Mouse (Mus musculus) hindbrain, embryonic 16.5 days (tissue): ENCODE data around the gene Fyb. TPM values are rescaled to one million over a fixed set of nuclear protein-coding genes. Genes with fewer than 3 reads are reported as not detected.

Experiments
- ATAC-seq: fragments of 200-750 bp; cut with Nextera tagmentation; 2 replicates; pipeline ENCODE4 v1.8.0; 2017; ENCODE audit warnings: moderate TSS enrichment, moderate library complexity
- H3K27ac ChIP-seq: fragments of 300-500 bp; sonication (generic); 2 replicates; pipeline ENCODE4 v1.5.1; 2014; ENCODE audit warnings: low read depth, mild to moderate bottlenecking, control low read depth, low read length, moderate library complexity
- H3K27me3 ChIP-seq: fragments of 300-500 bp; sonication (generic); replicated peaks from 2 replicates; pipeline ENCODE4 v1.6.1; 2014; ENCODE audit warnings: low read length; ENCODE audit not compliant: control insufficient read depth, insufficient read depth
- H3K36me3 ChIP-seq: fragments of 300-500 bp; sonication (generic); 2 replicates; pipeline ENCODE4 v1.6.1; 2014; ENCODE audit warnings: mild to moderate bottlenecking, low read length, moderate library complexity, mixed read lengths; ENCODE audit not compliant: control insufficient read depth, insufficient read depth
- H3K4me1 ChIP-seq: fragments of 300-500 bp; sonication (generic); 2 replicates; pipeline ENCODE4 v1.6.1; 2014; ENCODE audit warnings: low read depth, low read length; ENCODE audit not compliant: control insufficient read depth, insufficient read depth
- H3K4me2 ChIP-seq: fragments of 300-500 bp; sonication (generic); 2 replicates; pipeline ENCODE4 v1.6.1; 2014; ENCODE audit warnings: mild to moderate bottlenecking, low read length, control low read depth, moderate library complexity
- H3K4me3 ChIP-seq: fragments of 300-500 bp; sonication (generic); 2 replicates; pipeline ENCODE4 v1.5.1; 2014; ENCODE audit warnings: mild to moderate bottlenecking, low read length, control low read depth, moderate library complexity
- H3K9ac ChIP-seq: fragments of 300-500 bp; sonication (generic); 2 replicates; pipeline ENCODE4 v1.6.1; 2014; ENCODE audit warnings: low read depth, mild to moderate bottlenecking, control low read depth, low read length, moderate library complexity
- H3K9me3 ChIP-seq: fragments of 300-500 bp; sonication (generic); 2 replicates; pipeline ENCODE4 v1.6.1; 2014; ENCODE audit warnings: mild to moderate bottlenecking, low read length, moderate library complexity; ENCODE audit not compliant: control insufficient read depth
- WGBS: fragments of 180-500 bp; shearing (Covaris S2); extraction: QIAGEN DNeasy Blood & Tissue Kit; methylation state at CpG from one replicate; pipeline ENCODE4 v1.1.7; 2014; 5-methylcytosine and 5-hydroxymethylcytosine counted together
- polyA plus RNA-seq: library from polyadenylated mRNA; unstranded; fragments of >200 nt; fragmentation: Nextera tagmentation; extraction: Ambion mirVana; gene quantifications from 2 replicates; pipeline ENCODE4 v1.2.1, GENCODE M21; 2015

The Fyb gene
- polyA plus RNA-seq, 1 experiment from 2014 or later, result 3.4 TPM

DNA sequence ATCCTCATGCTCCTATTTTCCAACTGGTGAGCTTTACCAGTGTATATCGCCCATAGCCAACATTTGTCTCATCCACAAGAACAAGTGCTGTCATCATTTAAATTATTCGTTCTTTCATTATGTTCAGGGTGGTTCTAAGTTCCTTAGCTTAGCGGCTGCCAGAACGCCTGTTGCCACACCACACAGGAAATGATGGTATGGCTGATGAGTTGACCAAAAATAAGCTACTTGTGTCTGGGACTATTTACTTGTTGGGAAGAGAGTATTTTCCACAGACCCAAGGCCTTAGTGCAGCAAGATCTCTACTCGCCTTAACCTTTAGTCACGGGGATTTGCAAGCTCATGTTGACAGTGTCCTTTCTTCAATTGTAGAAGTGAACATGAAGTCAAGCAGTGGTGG is 34.3 kb downstream of the Fyb start:
- no peak for ATAC-seq
- Histone ChIP-seq H3K9me3 (no peaks in the 10 kb centered on the region), H3K4me3 (no peak overlapping the region), H3K27me3 (no peaks in the 10 kb centered on the region), H3K27ac (no peak overlapping the region), H3K36me3 (no peaks in the 10 kb centered on the region), H3K4me1 (no peaks in the 10 kb centered on the region), H3K4me2 (no peak overlapping the region), H3K9ac (no peak overlapping the region)
- WGBS, result 92% methylated on average over 6 of the region's 6 CpGs

- WGBS, result 90% methylated on average over 4 of the region's 4 CpGs
- no peak overlapping the region for H3K27ac ChIP-seq
- ATAC-seq, result no peak
- H3K27me3 ChIP-seq, result no peaks in the 10 kb centered on the region
- no peaks in the 10 kb centered on the region for H3K36me3 ChIP-seq
- no peaks in the 10 kb centered on the region for H3K4me1 ChIP-seq
- no peaks in the 10 kb centered on the region for H3K9me3 ChIP-seq
- H3K9ac ChIP-seq, result no peak overlapping the region
- H3K4me3 ChIP-seq, result no peak overlapping the region
- H3K4me2 ChIP-seq, result no peak overlapping the region
Measured at GRCm38 (mm10) chr15:6557552-6557951, 34.9 kb downstream of the Fyb start.

DNA sequence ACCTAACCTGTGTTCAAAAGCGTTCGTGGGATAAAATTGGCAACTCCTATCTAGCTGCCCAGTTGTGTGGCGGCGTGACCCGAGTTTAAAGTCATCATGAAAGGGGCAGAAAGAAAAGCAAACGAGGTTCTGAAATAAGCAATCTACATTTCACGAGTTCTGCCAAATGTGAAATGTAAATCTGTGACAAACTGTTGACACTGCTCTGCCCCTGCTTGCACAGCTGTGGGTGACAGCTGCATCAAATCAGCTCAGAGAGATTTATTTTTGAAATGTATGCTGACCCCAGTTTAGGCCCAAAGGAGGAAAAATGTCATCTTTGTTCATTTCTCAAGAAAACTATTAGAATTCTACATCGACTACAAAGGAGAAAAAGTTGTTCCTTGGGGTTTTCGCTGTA is 36.5 kb downstream of the Fyb start:
- H3K9ac ChIP-seq, result no peak overlapping the region
- H3K27ac ChIP-seq, result no peak overlapping the region
- no peak overlapping the region for H3K4me3 ChIP-seq
- WGBS, result 83% methylated on average over 9 of the region's 9 CpGs
- H3K36me3 ChIP-seq, result no peaks in the 10 kb centered on the region
- no peaks in the 10 kb centered on the region for H3K9me3 ChIP-seq
- H3K4me2 ChIP-seq, result no peak overlapping the region
- H3K4me1 ChIP-seq, result no peaks in the 10 kb centered on the region
- H3K27me3 ChIP-seq, result no peaks in the 10 kb centered on the region
- no peak for ATAC-seq

DNA sequence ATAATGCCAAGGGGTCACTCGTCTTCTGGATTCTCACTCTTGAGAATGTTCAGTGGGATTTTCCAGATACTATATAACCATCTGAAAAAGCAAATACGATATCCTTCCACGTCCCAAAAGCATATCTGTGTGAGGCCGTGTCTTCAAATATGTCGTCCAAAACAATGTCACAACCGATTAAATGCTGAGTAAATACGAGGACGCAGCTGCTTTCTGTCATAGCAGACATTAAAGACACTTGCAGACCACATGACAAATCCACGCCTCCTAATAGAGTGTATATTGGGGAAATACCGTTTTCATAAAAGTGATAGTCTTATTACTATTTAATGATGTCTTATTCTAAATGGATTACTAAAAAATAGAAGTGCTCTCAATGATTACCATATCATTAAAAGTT is 38.0 kb downstream of the Fyb start:
- Histone ChIP-seq H3K4me2 (no peak overlapping the region), H3K27ac (no peak overlapping the region), H3K4me3 (no peak overlapping the region), H3K4me1 (no peaks in the 10 kb centered on the region), H3K9me3 (no peaks in the 10 kb centered on the region), H3K27me3 (no peaks in the 10 kb centered on the region), H3K36me3 (no peaks in the 10 kb centered on the region), H3K9ac (no peak overlapping the region)
- 86% methylated on average over 10 of the region's 10 CpGs for WGBS
- ATAC-seq, result no peak

DNA sequence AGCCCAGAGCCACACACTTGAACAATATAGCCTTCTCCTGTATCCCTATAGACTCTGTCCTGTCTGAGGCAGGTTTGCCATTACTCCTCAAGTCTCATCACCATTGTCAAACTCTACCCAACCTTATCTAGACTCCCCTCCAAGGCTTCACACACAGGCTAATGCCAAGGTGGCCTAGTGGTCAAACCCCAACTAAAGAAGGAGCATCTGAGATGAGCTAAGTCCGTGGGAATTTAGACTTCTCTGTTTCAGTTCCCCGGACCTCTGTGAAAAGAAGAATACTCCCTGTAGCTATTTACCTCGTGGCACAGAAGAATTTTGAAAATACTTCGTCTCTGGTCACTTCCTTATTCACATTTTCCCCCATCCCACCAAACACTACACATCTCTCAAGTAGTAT is 39.5 kb downstream of the Fyb start:
- H3K9ac ChIP-seq, result no peak overlapping the region
- H3K4me3 ChIP-seq, result no peak overlapping the region
- H3K36me3 ChIP-seq, result no peaks in the 10 kb centered on the region
- no peaks in the 10 kb centered on the region for H3K27me3 ChIP-seq
- H3K4me1 ChIP-seq, result no peaks in the 10 kb centered on the region
- no peak for ATAC-seq
- H3K4me2 ChIP-seq, result no peak overlapping the region
- 87% methylated on average over 4 of the region's 4 CpGs for WGBS
- no peaks in the 10 kb centered on the region for H3K9me3 ChIP-seq
- H3K27ac ChIP-seq, result no peak overlapping the region

- Histone ChIP-seq H3K36me3 (no peaks in the 10 kb centered on the region), H3K4me3 (no peak overlapping the region), H3K27me3 (no peaks in the 10 kb centered on the region), H3K9me3 (no peaks in the 10 kb centered on the region), H3K4me1 (no peaks in the 10 kb centered on the region), H3K9ac (no peak overlapping the region), H3K27ac (no peak overlapping the region), H3K4me2 (no peak overlapping the region)
- no peak for ATAC-seq
- 93% methylated on average over 2 of the region's 2 CpGs for WGBS
Measured at GRCm38 (mm10) chr15:6562629-6563028, 40.0 kb downstream of the Fyb start.

- H3K9ac ChIP-seq, result no peak overlapping the region
- H3K4me1 ChIP-seq, result no peaks in the 10 kb centered on the region
- 24% methylated on average over 11 of the region's 11 CpGs for WGBS
- H3K36me3 ChIP-seq, result no peaks in the 10 kb centered on the region
- H3K27me3 ChIP-seq, result no peaks in the 10 kb centered on the region
- peak overlapping the region; percentile 45 for H3K4me2 ChIP-seq
- 0 out of 2 replicates have a peak overlapping the region, but pooled peaks have one; percentile 8 for H3K27ac ChIP-seq
- H3K4me3 ChIP-seq, result peak overlapping the region; percentile 22; the same call in 1 of the 2 replicates
- ATAC-seq, result peak; percentile 76
- no peaks in the 10 kb centered on the region for H3K9me3 ChIP-seq
Measured at GRCm38 (mm10) chr15:6564977-6565421, 42.3 kb downstream of the Fyb start.

GRCm38 (mm10) chr15:6565873-6566272 is 43.2 kb downstream of the Fyb start:
- no peaks in the 10 kb centered on the region for H3K36me3 ChIP-seq
- no peak overlapping the region for H3K27ac ChIP-seq
- no peak overlapping the region for H3K9ac ChIP-seq
- no peak overlapping the region for H3K4me2 ChIP-seq
- WGBS, result 94% methylated on average over 4 of the region's 4 CpGs
- no peaks in the 10 kb centered on the region for H3K27me3 ChIP-seq
- H3K4me1 ChIP-seq, result no peaks in the 10 kb centered on the region
- no peaks in the 10 kb centered on the region for H3K9me3 ChIP-seq
- ATAC-seq, result no peak
- H3K4me3 ChIP-seq, result no peak overlapping the region

- no peak overlapping the region for H3K27ac ChIP-seq
- ATAC-seq, result no peak
- WGBS, result 87% methylated on average over 5 of the region's 5 CpGs
- no peaks in the 10 kb centered on the region for H3K4me1 ChIP-seq
- no peak overlapping the region for H3K9ac ChIP-seq
- no peaks in the 10 kb centered on the region for H3K9me3 ChIP-seq
- H3K4me2 ChIP-seq, result no peak overlapping the region
- no peaks in the 10 kb centered on the region for H3K36me3 ChIP-seq
- H3K4me3 ChIP-seq, result no peak overlapping the region
- no peaks in the 10 kb centered on the region for H3K27me3 ChIP-seq
Measured at GRCm38 (mm10) chr15:6567993-6568392, 45.3 kb downstream of the Fyb start.

DNA sequence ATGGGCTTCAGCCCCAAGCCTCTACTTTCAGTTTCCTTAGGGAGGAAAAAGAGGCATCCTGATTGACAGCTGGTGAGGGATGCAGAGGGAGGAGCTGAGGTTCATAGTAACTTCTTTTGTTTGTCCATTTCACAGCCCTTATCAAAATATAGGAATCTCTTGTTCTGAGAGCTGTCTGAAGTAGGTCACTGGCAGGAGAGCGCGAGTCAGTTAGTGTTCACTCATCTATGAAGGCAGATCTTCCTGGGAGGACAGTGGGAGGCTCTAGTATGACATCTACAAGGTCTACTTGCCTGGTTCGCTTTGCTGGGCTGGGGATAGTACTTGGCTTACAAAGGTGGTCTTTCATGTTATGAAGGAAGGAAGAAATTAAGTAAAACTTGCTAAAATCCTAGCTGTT is 46.0 kb downstream of the Fyb start:
- H3K27me3 ChIP-seq, result no peaks in the 10 kb centered on the region
- ATAC-seq, result no peak
- H3K4me2 ChIP-seq, result no peak overlapping the region
- no peak overlapping the region for H3K27ac ChIP-seq
- no peaks in the 10 kb centered on the region for H3K9me3 ChIP-seq
- WGBS, result 73% methylated on average over 3 of the region's 3 CpGs
- no peaks in the 10 kb centered on the region for H3K4me1 ChIP-seq
- no peak overlapping the region for H3K4me3 ChIP-seq
- no peaks in the 10 kb centered on the region for H3K36me3 ChIP-seq
- no peak overlapping the region for H3K9ac ChIP-seq
